Mouse (Mus musculus) kidney, adult 2 months (tissue): ENCODE measurements around the gene Sgca. TPM values are rescaled to one million over a fixed set of nuclear protein-coding genes. Genes with fewer than 3 reads are reported as not detected.

Source experiments
- DNase-seq: peaks from one replicate; pipeline ENCODE4 v3.0.0; 2021
- H3K27ac ChIP-seq: fragments of 200-500 bp; 2 replicates; pipeline ENCODE4 v1.5.1; 2012; ENCODE audit warnings: low read depth, low read length, control low read depth, inconsistent platforms; ENCODE audit not compliant: insufficient read depth
- H3K27me3 ChIP-seq: fragments of 200-500 bp; replicated peaks from 2 replicates; pipeline ENCODE4 v1.6.1; 2012; ENCODE audit warnings: mild to moderate bottlenecking, moderate library complexity, low read length, inconsistent platforms; ENCODE audit not compliant: control insufficient read depth, insufficient read depth
- H3K36me3 ChIP-seq: fragments of 200-500 bp; 2 replicates; pipeline ENCODE4 v1.6.1; 2012; ENCODE audit warnings: mild to moderate bottlenecking, moderate library complexity, low read length, inconsistent platforms; ENCODE audit not compliant: control insufficient read depth, insufficient read depth
- H3K4me1 ChIP-seq: fragments of 200-500 bp; 2 replicates; pipeline ENCODE4 v1.6.1; 2011; ENCODE audit warnings: low read length; ENCODE audit not compliant: control insufficient read depth, insufficient read depth
- H3K4me3 ChIP-seq: fragments of 200-500 bp; 2 replicates; pipeline ENCODE4 v1.5.1; 2011; ENCODE audit warnings: mild to moderate bottlenecking, low read depth, low read length, control low read depth; ENCODE audit not compliant: insufficient read depth
- CTCF ChIP-seq: fragments of 200-500 bp; conservative IDR thresholded peaks from 2 replicates; pipeline ENCODE4 v1.5.1; 2011; ENCODE audit warnings: low read depth, mild to moderate bottlenecking, control low read depth, low read length, moderate library complexity, mixed read lengths; ENCODE audit not compliant: insufficient read depth, insufficient read length
- POLR2A ChIP-seq: fragments of 200-500 bp; IDR thresholded peaks from one replicate; pipeline ENCODE4 v1.6.1; 2011; ENCODE audit warnings: low read depth, low read length, control low read depth
- WGBS: fragments of 180-500 bp; shearing (Covaris S2); methylation state at CpG from one replicate; pipeline ENCODE4 v1.1.7; 2018; 5-methylcytosine and 5-hydroxymethylcytosine counted together
- polyA plus RNA-seq: library from polyadenylated mRNA; depleted of rRNA; stranded (reverse); fragments of >200 nt; gene quantifications from 2 replicates; pipeline ENCODE4 v1.2.3, GENCODE M21; 2012

Sgca gene
- polyA plus RNA-seq, 1 experiment, result 23.9 TPM

DNA sequence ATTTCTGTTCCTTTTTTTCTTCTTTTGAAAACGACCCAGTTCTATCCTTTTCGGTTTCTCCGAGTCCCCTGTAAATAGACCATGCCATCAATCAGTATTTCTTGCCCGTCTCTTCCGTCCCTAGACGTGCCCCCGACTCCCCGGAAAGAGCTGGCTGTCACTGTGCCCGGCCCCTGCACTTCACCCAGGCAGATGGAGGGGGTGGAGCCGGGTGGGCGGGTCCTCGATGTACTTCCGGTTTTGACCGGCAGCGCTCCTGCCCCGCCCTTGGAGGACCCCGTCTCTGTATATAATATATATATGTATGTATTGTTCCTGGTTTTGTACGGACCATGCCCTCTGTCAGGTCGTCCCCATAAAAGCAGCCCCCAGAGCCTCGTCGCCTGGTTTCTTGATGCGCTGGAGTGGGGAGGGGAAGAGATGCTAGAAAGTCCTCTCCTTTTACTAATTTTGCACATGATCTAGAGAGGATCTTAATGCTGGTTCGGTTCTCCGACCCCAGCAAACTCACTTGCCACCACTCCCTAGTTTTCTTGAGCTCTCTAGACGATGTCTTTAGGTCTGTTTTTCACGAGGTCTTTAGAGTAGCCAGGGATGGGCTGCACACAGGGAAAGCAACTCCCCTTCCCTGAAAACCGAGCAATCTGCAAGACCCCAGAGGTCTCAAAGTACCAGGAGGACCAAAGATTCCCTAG, 30.5 kb upstream of the Sgca start:
- Histone ChIP-seq H3K27me3 (no peaks in the 10 kb centered on the region), H3K36me3 (no peaks in the 10 kb centered on the region), H3K27ac (peak overlapping the region; percentile 7; the same call in 1 of the 2 replicates), H3K4me1 (peaks cover 8% of the 10 kb centered on the region; the same call in 1 of the 2 replicates), H3K4me3 (peak overlapping the region; percentile 48)
- no peak for TF ChIP-seq CTCF
- no peak for TF ChIP-seq POLR2A
- DNase-seq, result peak; percentile 84
- 2% methylated on average over 27 of the region's 27 CpGs for WGBS

DNA sequence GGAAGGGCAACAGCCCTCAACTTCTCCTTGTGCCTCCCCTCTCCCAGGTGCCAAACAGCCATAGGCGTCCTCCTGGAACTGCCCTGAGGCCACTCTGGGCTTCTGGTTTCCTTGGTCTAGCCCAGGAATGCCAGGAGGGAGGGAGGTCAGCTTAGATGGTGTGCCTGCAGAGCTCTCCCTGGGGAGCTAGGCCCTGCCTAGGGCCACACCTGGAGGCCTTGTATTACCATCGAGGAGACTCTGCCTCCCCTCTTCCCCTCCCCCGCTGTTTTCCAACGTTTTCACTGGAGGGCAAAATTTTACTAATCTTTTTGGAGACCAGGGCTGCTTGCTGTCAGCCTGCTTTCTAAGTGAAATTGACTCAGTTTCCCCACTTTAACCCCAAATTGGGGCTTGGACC, 29.9 kb upstream of the Sgca start:
- no peak overlapping the region for H3K4me3 ChIP-seq
- H3K4me1 ChIP-seq, result peaks cover 8% of the 10 kb centered on the region; the same call in 1 of the 2 replicates
- DNase-seq, result no peak
- H3K27ac ChIP-seq, result no peak overlapping the region
- TF ChIP-seq POLR2A, result no peak
- TF ChIP-seq CTCF, result no peak
- 34% methylated on average over 4 of the region's 4 CpGs for WGBS
- no peaks in the 10 kb centered on the region for H3K27me3 ChIP-seq
- no peaks in the 10 kb centered on the region for H3K36me3 ChIP-seq

DNA sequence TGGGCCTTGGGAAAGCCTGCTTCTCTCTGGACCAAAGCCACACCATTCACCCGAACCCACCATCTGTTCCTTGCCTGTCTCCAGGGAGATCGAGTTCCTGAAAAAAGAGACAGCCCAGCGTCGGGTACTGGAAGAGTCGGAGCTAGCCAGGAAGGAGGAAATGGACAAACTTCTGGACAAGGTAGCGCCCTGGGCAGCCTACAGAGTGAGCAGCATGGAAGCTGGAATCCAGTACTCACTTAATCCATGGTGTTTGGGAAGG, 28.7 kb upstream of the Sgca start:
- WGBS, result 56% methylated on average over 6 of the region's 6 CpGs
- no peak overlapping the region for H3K27ac ChIP-seq
- H3K4me3 ChIP-seq, result no peak overlapping the region
- DNase-seq, result no peak
- H3K4me1 ChIP-seq, result peaks cover 8% of the 10 kb centered on the region; the same call in 1 of the 2 replicates
- H3K36me3 ChIP-seq, result no peaks in the 10 kb centered on the region
- H3K27me3 ChIP-seq, result no peaks in the 10 kb centered on the region
- TF ChIP-seq CTCF (no peak), POLR2A (no peak)

DNA sequence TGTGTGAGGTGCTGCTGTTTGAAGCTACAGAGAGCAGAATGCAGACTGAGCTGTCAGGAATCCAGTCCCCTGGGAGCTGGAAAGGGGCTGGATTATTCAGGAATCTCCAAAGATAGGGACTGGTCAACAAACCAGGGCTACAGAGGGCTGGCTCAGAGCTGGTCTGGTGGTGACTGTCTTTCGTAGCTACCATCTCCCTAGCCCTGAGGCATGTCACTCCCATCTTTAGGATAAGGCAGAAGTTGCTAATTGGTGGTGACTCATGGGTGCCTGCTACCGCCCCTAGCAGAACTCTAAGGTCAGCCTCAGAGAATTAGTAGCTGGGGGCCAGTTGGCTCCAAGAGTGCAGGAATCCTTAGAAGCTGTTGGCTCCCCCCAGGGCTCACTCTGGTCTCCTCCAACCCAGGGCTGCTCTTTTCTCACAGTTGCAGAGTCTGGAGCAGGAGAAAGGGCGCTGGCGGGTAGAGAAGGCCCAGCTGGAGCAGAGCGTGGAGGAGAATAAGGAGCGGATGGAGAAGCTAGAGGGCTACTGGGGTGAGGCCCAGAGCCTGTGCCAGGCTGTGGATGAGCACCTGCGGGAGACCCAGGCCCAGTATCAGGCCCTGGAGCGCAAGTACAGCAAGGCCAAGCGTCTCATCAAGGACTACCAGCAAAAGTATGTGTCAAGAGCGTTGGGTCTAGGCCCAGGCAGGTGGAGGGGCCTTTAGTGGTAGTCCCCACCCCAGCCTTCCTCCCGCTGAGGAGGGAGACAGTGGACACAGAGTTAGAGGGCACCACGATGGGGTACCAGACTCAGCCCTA, 28.2 kb upstream of the Sgca start:
- H3K27me3 ChIP-seq, result no peaks in the 10 kb centered on the region
- no peak overlapping the region for H3K27ac ChIP-seq
- no peak for DNase-seq
- no peak for TF ChIP-seq POLR2A
- no peak for TF ChIP-seq CTCF
- H3K4me1 ChIP-seq, result peaks cover 6% of the 10 kb centered on the region; the same call in 1 of the 2 replicates
- H3K4me3 ChIP-seq, result no peak overlapping the region
- H3K36me3 ChIP-seq, result no peaks in the 10 kb centered on the region
- WGBS, result 82% methylated on average over 12 of the region's 12 CpGs

DNA sequence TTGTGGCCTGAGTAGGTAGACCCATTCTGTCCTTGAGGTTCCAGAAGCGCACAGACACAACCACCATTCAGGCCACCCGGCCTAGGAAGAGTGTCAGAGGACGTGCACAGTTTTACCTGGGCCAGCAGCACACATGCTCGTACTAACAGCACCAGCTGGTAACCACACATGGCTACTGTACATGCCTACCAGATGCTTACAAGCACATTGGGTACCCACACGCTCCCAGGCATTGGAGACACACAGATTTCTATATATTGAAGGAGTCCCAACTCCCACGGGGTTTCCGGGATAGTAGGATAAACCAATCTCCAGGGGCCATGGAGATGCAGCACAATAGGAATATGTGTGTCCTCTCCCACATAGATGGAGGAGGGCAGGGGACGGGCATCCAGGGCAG, 26.6 kb upstream of the Sgca start:
- H3K4me1 ChIP-seq, result peaks cover 5% of the 10 kb centered on the region; the same call in 1 of the 2 replicates
- no peak for DNase-seq
- TF ChIP-seq POLR2A (no peak), CTCF (no peak)
- no peak overlapping the region for H3K4me3 ChIP-seq
- no peaks in the 10 kb centered on the region for H3K27me3 ChIP-seq
- 96% methylated on average over 8 of the region's 8 CpGs for WGBS
- no peaks in the 10 kb centered on the region for H3K36me3 ChIP-seq
- H3K27ac ChIP-seq, result no peak overlapping the region

DNA sequence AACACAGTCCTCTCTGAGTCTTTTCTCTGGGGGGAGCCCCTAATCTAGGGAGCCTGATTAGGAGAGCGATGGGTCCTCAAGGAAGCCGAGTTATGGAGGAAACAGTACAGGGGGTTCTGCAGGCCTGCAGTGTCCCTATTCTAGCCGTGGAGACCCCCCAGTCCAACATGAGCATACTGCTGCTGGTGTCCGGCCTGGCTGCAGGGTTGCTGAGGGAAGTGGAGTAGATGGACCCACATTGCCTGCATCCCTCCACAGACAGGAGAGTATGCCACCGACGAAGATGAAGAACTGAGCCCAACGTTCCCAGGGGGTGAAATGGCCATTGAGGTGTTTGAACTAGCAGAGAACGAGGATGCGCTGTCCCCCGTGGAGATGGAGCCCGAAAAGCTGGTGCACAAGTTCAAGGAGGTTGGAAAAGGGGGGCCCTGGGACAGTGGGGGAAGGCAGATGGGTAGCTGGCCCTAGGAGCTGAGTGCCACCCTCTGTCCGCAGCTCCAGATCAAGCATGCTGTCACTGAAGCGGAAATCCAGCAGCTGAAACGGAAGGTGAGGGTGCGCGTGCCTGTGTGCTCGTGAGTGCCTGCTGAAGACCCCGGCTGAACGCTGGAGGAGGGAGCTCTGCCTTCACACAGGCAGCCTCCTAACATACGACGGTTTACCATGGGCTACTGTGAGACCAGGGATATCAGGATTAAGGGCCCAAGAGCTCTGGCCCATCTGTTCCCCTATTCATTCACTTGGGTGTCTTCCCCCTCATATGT, 25.6 kb upstream of the Sgca start:
- Histone ChIP-seq H3K4me1 (peaks cover under 1% of the 10 kb centered on the region; the same call in 1 of the 2 replicates), H3K4me3 (no peak overlapping the region), H3K36me3 (no peaks in the 10 kb centered on the region), H3K27ac (no peak overlapping the region), H3K27me3 (no peaks in the 10 kb centered on the region)
- TF ChIP-seq POLR2A (no peak), CTCF (no peak)
- 84% methylated on average over 21 of the region's 21 CpGs for WGBS
- DNase-seq, result no peak
